Mouse (Mus musculus): ENCODE data around the gene Cnot8.
"Not testable (repeated sequence)": the region's sequence is repeated elsewhere in the genome, so short reads cannot be mapped to it uniquely, and the experiment has no call there.

Gene Cnot8

DNA sequence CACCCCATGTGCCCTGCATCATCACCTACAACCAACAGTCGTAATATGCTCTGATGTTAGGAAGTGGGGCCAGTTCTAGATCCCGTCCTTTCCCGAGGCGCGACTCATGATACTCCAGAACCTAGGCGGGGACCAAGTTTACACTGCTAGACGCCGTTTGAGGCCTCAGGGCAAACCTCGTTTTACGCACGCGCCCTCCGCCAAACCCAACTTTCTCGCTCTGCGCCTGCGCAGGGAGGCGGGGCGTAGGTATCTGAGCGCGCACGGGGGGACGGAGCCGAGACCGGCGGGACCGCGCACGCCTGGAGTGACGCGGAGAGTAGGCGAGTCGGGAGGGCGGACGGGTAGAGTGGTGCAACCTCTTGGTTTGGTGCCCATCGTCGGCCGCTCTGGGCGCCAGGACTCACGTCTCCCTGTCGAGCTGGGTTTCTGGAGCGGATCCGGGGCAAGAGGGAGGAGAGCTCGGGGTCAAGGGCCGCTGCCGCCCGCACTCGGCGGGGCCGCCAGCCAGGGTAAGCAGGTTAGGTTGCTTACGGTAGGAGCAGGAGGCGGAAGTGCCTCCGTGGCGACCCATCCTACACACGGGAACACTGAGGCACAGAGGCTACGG, at the start of gene Cnot8:
TSS of gene Cnot8 (plus strand) at position 457 of the 610 bp plus-strand sequence.
- peak; percentile 99 for DNase-seq (ENCODE audit: low read depth)

DNA sequence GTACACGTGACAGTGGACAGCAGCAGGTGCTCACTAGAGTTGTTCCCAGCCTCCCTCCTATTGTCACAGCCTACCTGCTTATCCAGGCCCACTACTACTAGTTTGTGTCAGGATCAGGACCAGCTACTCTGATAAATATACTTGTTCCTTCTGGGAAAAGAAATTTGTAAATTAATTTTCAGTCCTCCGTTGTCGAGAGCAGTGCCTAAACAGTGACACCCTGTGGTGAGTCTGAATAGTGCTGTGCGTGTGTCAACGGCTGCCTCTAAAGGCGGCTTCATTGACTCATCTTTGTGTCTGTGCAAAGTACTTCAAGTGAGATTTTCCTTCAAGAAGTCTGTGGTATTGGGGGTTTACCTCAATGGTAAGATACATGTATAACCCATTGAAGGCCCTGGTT, 46.5 kb upstream of the Cnot8 start:
- peak; percentile 70 for DNase-seq (ENCODE audit: low read depth)

DNA sequence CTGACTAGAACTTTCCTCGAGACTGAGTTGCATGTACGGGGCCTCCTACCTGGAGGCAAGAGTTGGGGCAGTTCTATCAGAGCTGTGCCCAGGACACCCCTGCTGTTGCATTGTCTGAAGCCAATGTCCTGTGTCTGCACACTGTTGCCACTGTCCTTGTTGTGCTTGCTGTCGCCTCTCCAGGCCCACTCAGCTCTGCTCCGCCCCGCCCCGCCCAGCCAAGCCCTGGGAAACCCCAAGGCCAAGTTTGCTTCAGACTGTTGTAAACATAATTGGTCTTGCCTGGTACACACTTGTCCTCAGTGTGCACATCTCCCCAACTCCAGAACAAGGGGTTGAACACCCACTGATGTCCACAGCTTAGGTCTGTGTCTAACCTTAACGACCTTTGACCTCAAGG, 44.2 kb upstream of the Cnot8 start:
- not testable (repeated sequence) for DNase-seq (ENCODE audit: low read depth)

GRCm38 (mm10) chr11:58061218-58061617, 42.7 kb upstream of the Cnot8 start:
- DNase-seq (ENCODE audit: low read depth): not testable (repeated sequence)

- no peak for DNase-seq (ENCODE audit: low read depth)
Observed at GRCm38 (mm10) chr11:58062586-58062985, 41.4 kb upstream of the Cnot8 start.

DNA sequence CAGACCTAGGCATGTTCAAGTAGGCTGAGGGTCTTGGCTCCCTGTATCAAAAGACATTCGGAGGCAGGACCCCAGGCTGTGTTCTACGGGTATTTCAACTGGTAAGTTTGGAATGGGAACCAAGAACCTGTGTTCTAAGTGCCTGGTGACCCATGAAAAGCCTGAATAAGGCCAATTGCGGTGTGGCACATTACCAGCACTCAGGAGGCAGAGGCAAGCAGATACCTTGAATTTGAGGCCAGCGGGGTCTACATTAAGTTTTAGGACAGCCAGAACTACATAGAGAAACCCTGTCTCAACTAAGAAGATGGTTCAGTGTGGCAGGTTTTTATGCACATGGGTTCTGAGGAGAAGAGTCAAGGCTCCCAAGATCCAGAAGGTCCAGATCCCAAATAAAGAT, 38.9 kb upstream of the Cnot8 start:
- no peak for DNase-seq (ENCODE audit: low read depth)

DNA sequence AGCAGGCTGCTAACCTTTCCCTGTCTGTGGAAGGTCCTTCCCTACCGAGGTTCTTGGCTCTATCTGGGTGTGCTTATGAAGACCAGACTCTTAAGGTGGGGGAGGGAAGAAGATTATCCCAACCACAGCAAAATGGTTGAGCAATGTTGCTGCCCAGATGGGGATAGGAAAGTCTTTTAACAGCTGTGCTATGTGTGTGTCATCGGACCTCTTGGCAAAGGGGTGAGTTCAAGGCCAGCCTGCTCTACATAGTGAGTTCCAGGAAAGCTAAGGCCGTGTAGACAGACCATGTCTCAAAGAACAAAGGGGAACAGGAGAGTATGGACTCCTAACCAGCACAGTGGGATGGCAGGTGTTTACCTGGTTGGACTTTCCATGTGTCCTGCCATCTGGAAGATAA, 31.0 kb upstream of the Cnot8 start:
- no peak for DNase-seq (ENCODE audit: low read depth)

DNA sequence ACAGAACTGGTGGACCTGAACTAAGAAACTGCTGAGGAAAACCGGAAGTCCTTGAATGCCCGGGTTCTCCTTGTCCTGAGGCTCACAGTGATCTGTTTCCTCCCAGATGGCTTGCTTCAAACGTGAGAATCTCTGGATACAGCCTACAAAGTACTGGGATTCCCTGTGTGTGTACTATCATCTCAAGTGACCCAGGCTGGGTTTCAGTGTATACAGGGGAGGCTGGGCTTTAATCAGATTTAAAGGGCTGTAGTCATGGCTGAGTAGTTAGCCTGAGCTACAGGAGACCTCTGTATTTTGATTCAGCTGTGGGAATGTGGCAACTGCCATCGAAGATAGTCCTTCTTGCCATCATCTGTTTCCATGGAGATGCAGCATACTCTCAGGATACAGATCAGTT, 26.7 kb upstream of the Cnot8 start:
- DNase-seq (ENCODE audit: low read depth): no peak

GRCm38 (mm10) chr11:58081716-58082115, 22.2 kb upstream of the Cnot8 start:
- no peak for DNase-seq (ENCODE audit: low read depth)

- no peak for DNase-seq (ENCODE audit: low read depth)
Observed at GRCm38 (mm10) chr11:58092541-58092940, 11.4 kb upstream of the Cnot8 start.

- DNase-seq (ENCODE audit: low read depth): no peak
Observed at GRCm38 (mm10) chr11:58093021-58093528, 10.9 kb upstream of the Cnot8 start, which contains the start of gene Gm12248. Gm12248 (minus strand) TSS chr11:58093134.

GRCm38 (mm10) chr11:58094766-58095165, 9.2 kb upstream of the Cnot8 start:
- DNase-seq (ENCODE audit: low read depth): no peak

GRCm38 (mm10) chr11:58095561-58095960, 8.4 kb upstream of the Cnot8 start:
- no peak for DNase-seq (ENCODE audit: low read depth)

GRCm38 (mm10) chr11:58096160-58096559, 7.8 kb upstream of the Cnot8 start:
- peak; percentile 77 for DNase-seq (ENCODE audit: low read depth)

DNA sequence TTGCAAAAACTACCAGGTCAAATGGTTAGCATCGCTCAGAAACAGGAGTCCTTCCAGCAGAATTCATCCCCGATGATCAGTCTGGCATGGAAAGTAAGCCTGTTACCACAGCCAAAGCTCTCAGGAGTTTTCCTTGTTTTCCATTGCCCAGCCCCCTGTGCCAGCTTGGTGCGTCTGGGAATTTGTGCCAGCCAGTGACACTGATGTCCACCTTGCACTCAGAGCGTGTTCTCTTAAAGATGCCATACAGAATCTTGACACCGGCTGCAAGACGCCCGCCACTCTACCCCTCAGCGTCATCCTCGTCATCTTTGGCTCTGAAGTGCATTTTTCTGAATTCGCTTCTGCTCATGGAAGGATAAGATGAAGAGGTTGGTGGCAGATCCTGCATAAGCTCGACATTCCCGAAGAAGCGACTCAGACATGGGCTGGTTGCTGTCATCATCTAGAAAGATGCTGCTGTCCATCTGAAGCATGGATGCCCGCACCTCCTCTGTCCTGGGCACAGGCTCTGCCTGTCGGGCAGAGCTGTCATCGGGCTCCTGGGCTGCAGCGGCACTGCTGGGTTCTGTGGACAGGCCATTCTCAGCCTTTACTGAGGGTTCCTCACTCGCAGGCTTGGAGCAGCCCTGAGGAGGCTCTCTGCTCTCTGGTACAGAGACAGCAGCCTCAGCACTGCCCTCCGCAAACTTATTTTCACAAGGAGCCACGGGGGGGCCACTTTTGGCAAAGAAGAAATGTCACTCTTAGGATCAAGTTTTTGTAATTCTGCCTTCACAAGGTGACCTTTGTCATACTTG, 6.9 kb upstream of the Cnot8 start:
- peak; percentile 27 for DNase-seq (ENCODE audit: low read depth)

- peak; percentile 63 for DNase-seq (ENCODE audit: low read depth)
Observed at GRCm38 (mm10) chr11:58097621-58098365, 6.2 kb upstream of the Cnot8 start.

DNA sequence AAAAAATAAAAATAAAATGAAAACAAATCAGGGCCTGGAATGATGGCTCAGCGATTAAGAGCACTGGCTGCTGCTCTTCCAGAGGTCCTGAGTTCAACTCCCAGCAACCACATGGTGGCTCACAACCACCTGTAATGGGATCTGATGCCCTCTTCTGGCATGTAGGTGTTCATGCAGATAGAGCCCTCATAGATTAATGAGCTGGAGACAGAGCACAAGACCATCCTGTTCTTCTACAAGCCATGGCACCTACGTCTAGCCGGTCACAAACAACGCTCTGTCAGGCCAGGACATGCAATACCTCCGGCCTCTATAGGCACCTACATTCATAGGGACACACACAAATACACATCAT, 5.6 kb upstream of the Cnot8 start:
- DNase-seq (ENCODE audit: low read depth): peak; percentile 62

GRCm38 (mm10) chr11:58100006-58100405, 3.9 kb upstream of the Cnot8 start:
- no peak for DNase-seq (ENCODE audit: low read depth)

- DNase-seq (ENCODE audit: low read depth): no peak
Observed at GRCm38 (mm10) chr11:58101194-58101720, 2.7 kb upstream of the Cnot8 start.

DNA sequence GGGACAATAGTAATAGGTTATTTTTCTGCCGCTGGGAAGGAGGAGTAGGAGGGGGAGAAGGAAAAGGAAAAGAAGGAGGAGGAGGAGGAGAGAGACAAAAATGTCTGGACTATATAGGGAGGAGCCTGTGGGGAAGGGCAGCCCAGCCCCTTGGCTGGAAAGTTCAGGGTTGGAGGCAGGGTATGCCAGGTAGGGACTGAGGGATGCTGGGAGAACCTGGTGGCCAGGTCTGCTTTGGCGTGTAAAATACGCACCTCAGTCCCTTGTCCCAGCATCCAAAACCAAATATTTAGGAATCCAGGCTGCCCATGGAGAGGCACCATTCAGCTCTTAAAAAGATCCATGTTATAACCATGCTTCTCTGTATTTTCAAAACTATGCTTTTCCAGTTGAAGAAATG, 1.8 kb upstream of the Cnot8 start:
- no peak for DNase-seq (ENCODE audit: low read depth)

GRCm38 (mm10) chr11:58102581-58103343, 1.2 kb upstream of the Cnot8 start:
- peak; percentile 69 for DNase-seq (ENCODE audit: low read depth)

- DNase-seq (ENCODE audit: low read depth): no peak
Observed at GRCm38 (mm10) chr11:58103344-58103653, 654 bp upstream of the Cnot8 start.
